Mouse (Mus musculus): Measurements from ENCODE around the gene 1700034J05Rik. TPM values are rescaled to one million over a fixed set of nuclear protein-coding genes. Genes with fewer than 3 reads are reported as not detected.

1700034J05Rik gene
- polyA plus RNA-seq, 1 experiment from 2014 or later = 0.45 TPM

GRCm38 (mm10) chr6:146978691-146979114 is 24.5 kb upstream of the 1700034J05Rik start:
- peaks cover 13% of the 10 kb centered on the region for H3K4me1 ChIP-seq
- H3K4me2 ChIP-seq = no peak overlapping the region
- no peak overlapping the region for H3K9ac ChIP-seq
- no peaks in the 10 kb centered on the region for H3K9me3 ChIP-seq
- no peaks in the 10 kb centered on the region for H3K27me3 ChIP-seq
- H3K36me3 ChIP-seq = peaks cover 41% of the 10 kb centered on the region
- no peak overlapping the region for H3K27ac ChIP-seq
- WGBS = 43% methylated on average over 5 of the region's 5 CpGs
- H3K4me3 ChIP-seq = no peak overlapping the region
- ATAC-seq (ENCODE audit: insufficient number of reproducible peaks, insufficient read depth, low FRiP score, low TSS enrichment, low read depth) = no peak

GRCm38 (mm10) chr6:146976446-146976845 is 22.2 kb upstream of the 1700034J05Rik start:
- H3K4me3 ChIP-seq = no peak overlapping the region
- H3K36me3 ChIP-seq = peaks cover 26% of the 10 kb centered on the region
- H3K4me1 ChIP-seq = peaks cover 23% of the 10 kb centered on the region
- no peaks in the 10 kb centered on the region for H3K9me3 ChIP-seq
- ATAC-seq (ENCODE audit: insufficient number of reproducible peaks, insufficient read depth, low FRiP score, low TSS enrichment, low read depth) = no peak
- no peak overlapping the region for H3K4me2 ChIP-seq
- no peak overlapping the region for H3K27ac ChIP-seq
- WGBS = 87% methylated on average over 8 of the region's 8 CpGs
- H3K27me3 ChIP-seq = no peaks in the 10 kb centered on the region
- no peak overlapping the region for H3K9ac ChIP-seq

- Histone ChIP-seq H3K27ac (no peak overlapping the region), H3K4me1 (peaks cover 17% of the 10 kb centered on the region; the same call in 1 of the 2 replicates), H3K4me3 (no peak overlapping the region), H3K9ac (no peak overlapping the region), H3K4me2 (no peak overlapping the region), H3K9me3 (no peaks in the 10 kb centered on the region), H3K27me3 (no peaks in the 10 kb centered on the region), H3K36me3 (peaks cover 19% of the 10 kb centered on the region)
- no peak for ATAC-seq (ENCODE audit: insufficient number of reproducible peaks, insufficient read depth, low FRiP score, low TSS enrichment, low read depth)
These were observed 19.6 kb upstream of the 1700034J05Rik start for GRCm38 (mm10) chr6:146973830-146974229.

- WGBS = 73% methylated on average over 2 of the region's 2 CpGs
- H3K36me3 ChIP-seq = peaks cover 19% of the 10 kb centered on the region
- peaks cover 17% of the 10 kb centered on the region; the same call in 1 of the 2 replicates for H3K4me1 ChIP-seq
- H3K4me2 ChIP-seq = no peak overlapping the region
- no peak overlapping the region for H3K27ac ChIP-seq
- no peak for ATAC-seq (ENCODE audit: insufficient number of reproducible peaks, insufficient read depth, low FRiP score, low TSS enrichment, low read depth)
- H3K27me3 ChIP-seq = no peaks in the 10 kb centered on the region
- no peak overlapping the region for H3K4me3 ChIP-seq
- H3K9ac ChIP-seq = no peak overlapping the region
- no peaks in the 10 kb centered on the region for H3K9me3 ChIP-seq
These were observed 19.2 kb upstream of the 1700034J05Rik start for GRCm38 (mm10) chr6:146973406-146973805.

GRCm38 (mm10) chr6:146972740-146973139 is 18.5 kb upstream of the 1700034J05Rik start:
- WGBS = 70% methylated on average over 1 of the region's 1 CpGs
- Histone ChIP-seq H3K36me3 (peaks cover 14% of the 10 kb centered on the region), H3K27ac (no peak overlapping the region), H3K4me3 (no peak overlapping the region), H3K27me3 (no peaks in the 10 kb centered on the region), H3K4me2 (no peak overlapping the region), H3K9me3 (no peaks in the 10 kb centered on the region), H3K9ac (no peak overlapping the region), H3K4me1 (peaks cover 17% of the 10 kb centered on the region)
- ATAC-seq (ENCODE audit: insufficient number of reproducible peaks, insufficient read depth, low FRiP score, low TSS enrichment, low read depth) = no peak

- Histone ChIP-seq H3K4me2 (no peak overlapping the region), H3K4me1 (peaks cover 17% of the 10 kb centered on the region), H3K4me3 (no peak overlapping the region), H3K36me3 (peaks cover 7% of the 10 kb centered on the region), H3K27ac (no peak overlapping the region), H3K9me3 (no peaks in the 10 kb centered on the region), H3K27me3 (no peaks in the 10 kb centered on the region), H3K9ac (no peak overlapping the region)
- no peak for ATAC-seq (ENCODE audit: insufficient number of reproducible peaks, insufficient read depth, low FRiP score, low TSS enrichment, low read depth)
- WGBS = 65% methylated on average over 6 of the region's 6 CpGs
These were observed 17.8 kb upstream of the 1700034J05Rik start for GRCm38 (mm10) chr6:146972009-146972408.

GRCm38 (mm10) chr6:146971366-146971765 is 17.1 kb upstream of the 1700034J05Rik start:
- Histone ChIP-seq H3K9ac (no peak overlapping the region), H3K27me3 (no peaks in the 10 kb centered on the region), H3K9me3 (no peaks in the 10 kb centered on the region), H3K4me1 (peaks cover 17% of the 10 kb centered on the region), H3K27ac (no peak overlapping the region), H3K36me3 (0 out of 2 replicates have a peak, but pooled peaks cover under 1% of the 10 kb centered on the region), H3K4me3 (no peak overlapping the region), H3K4me2 (no peak overlapping the region)
- ATAC-seq (ENCODE audit: insufficient number of reproducible peaks, insufficient read depth, low FRiP score, low TSS enrichment, low read depth) = no peak
- WGBS = 47% methylated on average over 3 of the region's 3 CpGs

- Histone ChIP-seq H3K4me2 (no peak overlapping the region), H3K36me3 (no peaks in the 10 kb centered on the region), H3K27me3 (no peaks in the 10 kb centered on the region), H3K9me3 (no peaks in the 10 kb centered on the region), H3K4me1 (peaks cover 21% of the 10 kb centered on the region), H3K9ac (no peak overlapping the region), H3K27ac (no peak overlapping the region), H3K4me3 (no peak overlapping the region)
- 56% methylated on average over 3 of the region's 3 CpGs for WGBS
- no peak for ATAC-seq (ENCODE audit: insufficient number of reproducible peaks, insufficient read depth, low FRiP score, low TSS enrichment, low read depth)
These were observed 16.6 kb upstream of the 1700034J05Rik start for GRCm38 (mm10) chr6:146970811-146971210.

GRCm38 (mm10) chr6:146967836-146968235 is 13.6 kb upstream of the 1700034J05Rik start:
- Histone ChIP-seq H3K27ac (no peak overlapping the region), H3K27me3 (no peaks in the 10 kb centered on the region), H3K36me3 (no peaks in the 10 kb centered on the region), H3K4me1 (peaks cover 16% of the 10 kb centered on the region), H3K4me2 (no peak overlapping the region), H3K9ac (no peak overlapping the region), H3K4me3 (no peak overlapping the region), H3K9me3 (no peaks in the 10 kb centered on the region)
- 79% methylated on average over 6 of the region's 6 CpGs for WGBS
- no peak for ATAC-seq (ENCODE audit: insufficient number of reproducible peaks, insufficient read depth, low FRiP score, low TSS enrichment, low read depth)

- no peak overlapping the region for H3K27ac ChIP-seq
- H3K4me3 ChIP-seq = no peak overlapping the region
- H3K9ac ChIP-seq = no peak overlapping the region
- no peaks in the 10 kb centered on the region for H3K27me3 ChIP-seq
- no peak for ATAC-seq (ENCODE audit: insufficient number of reproducible peaks, insufficient read depth, low FRiP score, low TSS enrichment, low read depth)
- 72% methylated on average over 12 of the region's 12 CpGs for WGBS
- H3K36me3 ChIP-seq = no peaks in the 10 kb centered on the region
- no peak overlapping the region for H3K4me2 ChIP-seq
- H3K9me3 ChIP-seq = no peaks in the 10 kb centered on the region
- H3K4me1 ChIP-seq = peaks cover 14% of the 10 kb centered on the region
These were observed 12.3 kb upstream of the 1700034J05Rik start for GRCm38 (mm10) chr6:146966446-146967019.

- Histone ChIP-seq H3K9me3 (no peaks in the 10 kb centered on the region), H3K36me3 (no peaks in the 10 kb centered on the region), H3K4me1 (peaks cover 16% of the 10 kb centered on the region), H3K4me3 (no peak overlapping the region), H3K9ac (no peak overlapping the region), H3K4me2 (no peak overlapping the region), H3K27me3 (no peaks in the 10 kb centered on the region), H3K27ac (no peak overlapping the region)
- ATAC-seq (ENCODE audit: insufficient number of reproducible peaks, insufficient read depth, low FRiP score, low TSS enrichment, low read depth) = no peak
- WGBS = 89% methylated on average over 13 of the region's 13 CpGs
These were observed 11.0 kb upstream of the 1700034J05Rik start for GRCm38 (mm10) chr6:146965139-146965772.

- H3K27me3 ChIP-seq = no peaks in the 10 kb centered on the region
- no peak for ATAC-seq (ENCODE audit: insufficient number of reproducible peaks, insufficient read depth, low FRiP score, low TSS enrichment, low read depth)
- no peaks in the 10 kb centered on the region for H3K36me3 ChIP-seq
- WGBS = 91% methylated on average over 6 of the region's 6 CpGs
- H3K4me1 ChIP-seq = peaks cover 20% of the 10 kb centered on the region
- no peaks in the 10 kb centered on the region for H3K9me3 ChIP-seq
- no peak overlapping the region for H3K4me2 ChIP-seq
- H3K9ac ChIP-seq = no peak overlapping the region
- no peak overlapping the region for H3K4me3 ChIP-seq
- no peak overlapping the region for H3K27ac ChIP-seq
These were observed 9.4 kb upstream of the 1700034J05Rik start for GRCm38 (mm10) chr6:146963396-146964150.
